8 mouse cellular contexts compared by ENCODE assay signal in the genomic region with DNA sequence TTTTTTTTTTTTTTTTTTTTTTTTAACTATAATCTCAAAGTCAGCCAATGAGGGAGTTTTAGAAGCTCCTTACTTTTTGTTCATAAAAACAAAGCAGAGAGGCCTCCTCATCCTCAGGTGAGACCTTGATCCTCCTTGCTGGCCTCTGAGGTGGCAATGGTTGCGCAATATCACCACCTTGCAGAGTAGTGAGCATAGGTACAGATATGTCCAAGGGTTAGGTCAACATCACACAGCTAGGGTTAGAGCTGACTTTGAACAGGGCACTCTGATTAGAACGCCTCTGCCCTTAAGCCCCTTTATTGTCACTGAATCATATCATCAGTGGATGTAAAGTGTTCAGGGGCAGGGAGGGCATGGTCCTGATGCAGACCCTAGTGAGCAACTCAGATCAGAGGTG.
"Had no signal": no experiment of that assay in that cellular context is flagged by ENCODE, and none has a peak within 500 bp of the region (broad histone marks: within the 10 kb centered on the region; RNA-seq: fewer than 3 reads in every experiment).

No protein-coding gene starts in this region.

- H3K4me3 ChIP-seq: kidney, embryonic 15.5 days; limb, embryonic 13.5 days; liver, embryonic 15.5 days; lung, embryonic 15.5 days; myocyte; neural tube, embryonic 15.5 days; stomach, embryonic 15.5 days had no signal

- H3K36me3 ChIP-seq: kidney, embryonic 15.5 days; limb, embryonic 13.5 days; liver, embryonic 15.5 days; lung, embryonic 15.5 days; neural tube, embryonic 15.5 days; stomach, embryonic 15.5 days had no signal

- H3K4me1 ChIP-seq: kidney, embryonic 15.5 days; liver, embryonic 15.5 days; lung, embryonic 15.5 days had no signal

- H3K27ac ChIP-seq: kidney, embryonic 15.5 days; limb, embryonic 13.5 days; liver, embryonic 15.5 days; lung, embryonic 15.5 days; neural tube, embryonic 15.5 days; stomach, embryonic 15.5 days had no signal

- H3K9me3 ChIP-seq: kidney, embryonic 15.5 days; limb, embryonic 13.5 days; liver, embryonic 15.5 days; lung, embryonic 15.5 days; neural tube, embryonic 15.5 days; stomach, embryonic 15.5 days had no signal

- H3K27me3 ChIP-seq: kidney, embryonic 15.5 days; limb, embryonic 13.5 days; liver, embryonic 15.5 days; lung, embryonic 15.5 days; stomach, embryonic 15.5 days had no signal

- DNase-seq: thymus, postnatal 36 days had no signal

- H3K9ac ChIP-seq: kidney, embryonic 15.5 days; limb, embryonic 13.5 days; liver, embryonic 15.5 days; lung, embryonic 15.5 days; neural tube, embryonic 15.5 days; stomach, embryonic 15.5 days had no signal

- H3K4me2 ChIP-seq: liver, embryonic 15.5 days had no signal
